Mouse (Mus musculus): ENCODE results near the gene Ikzf1.

- TF ChIP-seq POLR2A (IDR thresholded peaks at IDR 0.05; ENCODE audit: extremely low read depth, insufficient read depth, low read length) (no peak), CTCF (IDR thresholded peaks at IDR 0.05; ENCODE audit: extremely low read depth, insufficient read depth, low read length) (peak; percentile 29; the same call in 1 of the 2 replicates)
Observed at GRCm38 (mm10) chr11:11742626-11743025, 57.8 kb downstream of the Ikzf1 start.
